Mouse (Mus musculus): ENCODE results near the gene Gm3250.
"Not testable (repeated sequence)": the region's sequence is repeated elsewhere in the genome, so short reads cannot be mapped to it uniquely, and the experiment has no call there.

The Gm3250 gene

GRCm38 (mm10) chr10:77750686-77751085 is 31.7 kb downstream of the Gm3250 start:
- DNase-seq (ENCODE audit: low read depth), result not testable (repeated sequence)

GRCm38 (mm10) chr10:77741924-77742688 is 40.2 kb downstream of the Gm3250 start, which contains the start of gene Gm18596:
Gm18596 (minus strand) TSS chr10:77742638.
- not testable (repeated sequence) for DNase-seq (ENCODE audit: low read depth)

- DNase-seq (ENCODE audit: low read depth), result no peak
These were observed 43.4 kb downstream of the Gm3250 start for GRCm38 (mm10) chr10:77738929-77739328.

DNA sequence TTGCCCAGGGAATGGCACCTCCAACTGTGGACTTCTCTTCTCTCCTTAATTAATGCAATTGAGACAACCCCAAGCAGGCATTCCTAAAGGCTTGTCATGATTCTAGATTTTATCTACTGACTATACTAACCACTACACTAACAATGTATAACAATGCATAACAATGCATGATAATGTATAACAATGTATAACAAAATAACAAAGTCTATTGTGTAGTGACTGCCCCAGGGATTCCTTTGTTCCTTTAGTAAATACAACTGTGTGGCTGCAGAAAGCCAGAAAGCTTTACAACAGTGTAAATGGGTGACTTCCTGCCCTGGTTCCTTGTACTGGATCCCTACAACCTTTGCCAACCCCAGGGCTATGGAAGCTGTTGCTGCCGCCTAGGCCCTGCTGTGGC is 46.4 kb downstream of the Gm3250 start:
- DNase-seq (ENCODE audit: low read depth), result no peak
